ENCODE assay signal across 19 mouse cellular contexts in genomic region chr11:97983983-97984382, GRCm38 (mm10). TPM values are rescaled to one million over a fixed set of nuclear protein-coding genes. Genes with fewer than 3 reads are reported as not detected.
DNase-seq lines count a peak whose midpoint lies in the region; TF ChIP-seq lines count a peak whose summit lies in the region.
"Had no signal": no experiment of that assay in that cellular context is flagged by ENCODE, and none has a peak within 500 bp of the region (broad histone marks: within the 10 kb centered on the region; RNA-seq: fewer than 3 reads in every experiment).

No protein-coding gene starts in this region.

- H3K27ac ChIP-seq in thymus, adult 2 months (ENCODE audit: control insufficient read depth, insufficient read depth, low read length): peak overlapping the region; percentile 33
- H3K27ac ChIP-seq: forebrain, embryonic 10.5 days; hindbrain, embryonic 15.5 days; liver, embryonic 15.5 days; neural tube, embryonic 13.5 days had no signal

- H3K4me3 ChIP-seq in thymus, adult 2 months (ENCODE audit: control insufficient read depth, insufficient read depth, low read length): peak overlapping the region; percentile 12; the same call in 1 of the 2 replicates
- H3K4me3 ChIP-seq: forebrain, embryonic 10.5 days; heart, embryonic 12.5 days; hindbrain, embryonic 15.5 days; liver, embryonic 15.5 days; neural tube, embryonic 13.5 days had no signal

- H3K4me1 ChIP-seq in thymus, adult 2 months (replicated peaks; ENCODE audit: control insufficient read depth, insufficient read depth, low read length): peaks cover 60% of the 10 kb centered on the region

- peak; percentile 41 for DNase-seq in thymus, adult 2 months
- no peak for DNase-seq in thymus, postnatal 36 days
- DNase-seq in CD4-positive helper T cell, adult 2 months (ENCODE audit: low read depth, low spot score): peak; percentile 19
- DNase-seq in R1 (ENCODE audit: low read depth, low spot score): peak; percentile 73
- no peak for DNase-seq in heart, postnatal 10 days
- no peak for DNase-seq in frontal cortex, adult 2 months (ENCODE audit: extremely low spot score in 1 of 2, low spot score in 1 of 2)
- DNase-seq in urinary bladder, postnatal 14 days (ENCODE audit: low spot score): no peak
- DNase-seq: adrenal gland, postnatal 36 days; cerebellum, adult 18-20 months; heart, postnatal 36 days; kidney, adult 11 months; lung, postnatal 10 days; midbrain, embryonic 14.5 days had no signal

- 59% methylated on average over 1 of the region's 1 CpGs for WGBS in thymus, adult 2 months

- no peak for TF ChIP-seq CTCF in thymus, adult 2 months (IDR thresholded peaks at IDR 0.05; ENCODE audit: borderline replicate concordance, control insufficient read depth, extremely low read depth, insufficient read depth, low read length, poor library complexity)

- H3K36me3 ChIP-seq in thymus, adult 2 months (ENCODE audit: control insufficient read depth, insufficient read depth, low read length): no peaks in the 10 kb centered on the region
- H3K36me3 ChIP-seq: forebrain, embryonic 10.5 days; heart, embryonic 12.5 days; hindbrain, embryonic 15.5 days; liver, embryonic 15.5 days; neural tube, embryonic 13.5 days had no signal

- no peaks in the 10 kb centered on the region for H3K27me3 ChIP-seq in thymus, adult 2 months (ENCODE audit: control insufficient read depth, insufficient read depth, low read length)
- H3K27me3 ChIP-seq: Patski had no signal

- intact Hi-C loops in heart, postnatal 10 days (cut with DNase I): no loop called here

- TF ChIP-seq POLR2A in thymus, adult 2 months (IDR thresholded peaks at IDR 0.05; ENCODE audit: control insufficient read depth, extremely low read depth, insufficient read depth, low read length, poor library complexity): no peak

RNA-seq across cellular contexts. Expression of gene Plxdc1, which starts 2.3 kb away (rescaled TPM):
- polyA plus RNA-seq in thymus, adult 2 months (2012; rRNA removed): 77.5 and 94.1 TPM in 2 replicates
- 1 to 10 TPM; 4.8 to 6.9 TPM for total RNA-seq in heart, postnatal 10 days (2021)
- polyA plus RNA-seq in frontal cortex, adult 2 months (2012; rRNA removed): 11.1 and 11.4 TPM in 2 replicates

RNA-seq across cellular contexts. Expression of gene Arl5c, which starts 12.0 kb away (rescaled TPM):
- polyA plus RNA-seq in thymus, adult 2 months (2012; rRNA removed): 181 and 217 TPM in 2 replicates
- total RNA-seq in heart, postnatal 10 days (2021): 1 to 10 TPM; 1.6 to 1.7 TPM
- 3.2 and 3.4 TPM in 2 replicates for polyA plus RNA-seq in frontal cortex, adult 2 months (2012; rRNA removed)

RNA-seq across cellular contexts. Expression of gene Cacnb1, which starts 38.9 kb away (rescaled TPM):
- polyA plus RNA-seq in thymus, adult 2 months (2012; rRNA removed): 27.1 and 32.9 TPM in 2 replicates
- 1 to 10 TPM; 7.4 to 8.0 TPM for total RNA-seq in heart, postnatal 10 days (2021)
- polyA plus RNA-seq in frontal cortex, adult 2 months (2012; rRNA removed): 99.8 and 103 TPM in 2 replicates

RNA-seq across cellular contexts. Expression of gene Rpl19, which starts 42.5 kb away (rescaled TPM):
- polyA plus RNA-seq in thymus, adult 2 months (2012; rRNA removed): 1,012 and 1,033 TPM in 2 replicates
- total RNA-seq in heart, postnatal 10 days (2021): 100 to 1,000 TPM; 713 to 718 TPM
- polyA plus RNA-seq in frontal cortex, adult 2 months (2012; rRNA removed): 918 and 950 TPM in 2 replicates

Comparison
In these comparisons a context has a peak if more than half of its experiments do, and no peak if none do; other contexts are left out.
1. DNase-seq: peak in thymus, adult 2 months (single experiment), CD4-positive helper T cell, adult 2 months (single experiment) and R1 (single experiment); none in thymus, postnatal 36 days (0 of 2), heart, postnatal 10 days (0 of 2), frontal cortex, adult 2 months (0 of 2) and urinary bladder, postnatal 14 days (single experiment).
2. RNA of gene Arl5c, which starts 12.0 kb away (polyA plus RNA-seq): 181 to 217 TPM in thymus, adult 2 months; 3.2 to 3.4 TPM in frontal cortex, adult 2 months; every median in the first group is over 10 times any median in the second.